Mouse (Mus musculus) kidney, adult 18-20 months (tissue): ENCODE measurements around the gene Klra4.
"Not testable (repeated sequence)": the region's sequence is repeated elsewhere in the genome, so short reads cannot be mapped to it uniquely, and the experiment has no call there.

ENCODE experiments used
- DNase-seq: peaks from one replicate; pipeline ENCODE4 v3.0.0; 2021

Gene Klra4

GRCm38 (mm10) chr6:130067171-130067570, at the start of gene Klra4:
TSS of gene Klra4 (minus strand) at chr6:130067271.
- not testable (repeated sequence) for DNase-seq

- DNase-seq = no peak
These were observed 43.4 kb upstream of the Klra4 start for GRCm38 (mm10) chr6:130110485-130110884.

GRCm38 (mm10) chr6:130102743-130103142, 35.7 kb upstream of the Klra4 start:
- not testable (repeated sequence) for DNase-seq

GRCm38 (mm10) chr6:130092336-130092948, 25.4 kb upstream of the Klra4 start:
- DNase-seq = no peak

GRCm38 (mm10) chr6:130065196-130065595, 1.9 kb downstream of the Klra4 start:
- no peak for DNase-seq

- not testable (repeated sequence) for DNase-seq
These were observed 31.9 kb downstream of the Klra4 start for GRCm38 (mm10) chr6:130035146-130035545.

GRCm38 (mm10) chr6:130031493-130032089, 35.5 kb downstream of the Klra4 start:
- not testable (repeated sequence) for DNase-seq

- DNase-seq = no peak
These were observed 40.2 kb downstream of the Klra4 start, which contains the start of gene Klra6 for GRCm38 (mm10) chr6:130026854-130027253. TSS of gene Klra6 (minus strand) at chr6:130026954.
